Mouse (Mus musculus): Measurements from ENCODE around the gene Pwp2. TPM values are rescaled to one million over a fixed set of nuclear protein-coding genes. Genes with fewer than 3 reads are reported as not detected.

Pwp2 gene
- polyA plus RNA-seq, 1 experiment from 2014 or later = 5.8 TPM

GRCm38 (mm10) chr10:78134400-78134799 lies 50.5 kb downstream of the Pwp2 start:
- Histone ChIP-seq H3K36me3 (ENCODE audit: insufficient read depth, low read length) (no peaks in the 10 kb centered on the region), H3K27me3 (replicated peaks; ENCODE audit: insufficient read depth, low read length) (no peaks in the 10 kb centered on the region), H3K4me2 (replicated peaks; ENCODE audit: low read depth, low read length) (no peak overlapping the region), H3K4me3 (ENCODE audit: low read depth, low read length) (no peak overlapping the region), H3K9me3 (ENCODE audit: low read length) (no peaks in the 10 kb centered on the region), H3K4me1 (ENCODE audit: insufficient read depth, low read depth, low read length) (peaks cover 7% of the 10 kb centered on the region; the same call in 1 of the 2 replicates), H3K9ac (replicated peaks; ENCODE audit: low read depth) (no peak overlapping the region), H3K27ac (ENCODE audit: low read length) (0 out of 2 replicates have a peak overlapping the region, but pooled peaks have one; percentile 15)
- no peak for DNase-seq (ENCODE audit: low spot score)
- no peak for ATAC-seq
- TF ChIP-seq CTCF (IDR thresholded peaks at IDR 0.05) (no peak), EP300 (IDR thresholded peaks at IDR 0.05) (no peak)
- WGBS = 58% methylated on average over 4 of the region's 4 CpGs

- 70% methylated on average over 4 of the region's 4 CpGs for WGBS
- H3K9ac ChIP-seq (replicated peaks; ENCODE audit: low read depth) = no peak overlapping the region
- DNase-seq (ENCODE audit: low spot score) (no peak), ATAC-seq (no peak)
- H3K36me3 ChIP-seq (ENCODE audit: insufficient read depth, low read length) = no peaks in the 10 kb centered on the region
- no peaks in the 10 kb centered on the region for H3K27me3 ChIP-seq (replicated peaks; ENCODE audit: insufficient read depth, low read length)
- no peak overlapping the region for H3K4me3 ChIP-seq (ENCODE audit: low read depth, low read length)
- no peak for TF ChIP-seq CTCF (IDR thresholded peaks at IDR 0.05)
- no peak for TF ChIP-seq EP300 (IDR thresholded peaks at IDR 0.05)
- H3K4me1 ChIP-seq (ENCODE audit: insufficient read depth, low read depth, low read length) = peaks cover 6% of the 10 kb centered on the region; the same call in 1 of the 2 replicates
- H3K9me3 ChIP-seq (ENCODE audit: low read length) = no peaks in the 10 kb centered on the region
- no peak overlapping the region for H3K4me2 ChIP-seq (replicated peaks; ENCODE audit: low read depth, low read length)
- no peak overlapping the region for H3K27ac ChIP-seq (ENCODE audit: low read length)
Observed at GRCm38 (mm10) chr10:78129998-78130397, 55.0 kb downstream of the Pwp2 start.

GRCm38 (mm10) chr10:78129423-78129822 lies 55.5 kb downstream of the Pwp2 start:
- DNase-seq (ENCODE audit: low spot score) (no peak), ATAC-seq (no peak; the same call in 1 of the 2 replicates)
- Histone ChIP-seq H3K9ac (replicated peaks; ENCODE audit: low read depth) (no peak overlapping the region), H3K4me1 (ENCODE audit: insufficient read depth, low read depth, low read length) (no peaks in the 10 kb centered on the region; the same call in 1 of the 2 replicates), H3K4me3 (ENCODE audit: low read depth, low read length) (no peak overlapping the region), H3K9me3 (ENCODE audit: low read length) (no peaks in the 10 kb centered on the region), H3K27me3 (replicated peaks; ENCODE audit: insufficient read depth, low read length) (no peaks in the 10 kb centered on the region), H3K36me3 (ENCODE audit: insufficient read depth, low read length) (no peaks in the 10 kb centered on the region), H3K4me2 (replicated peaks; ENCODE audit: low read depth, low read length) (no peak overlapping the region), H3K27ac (ENCODE audit: low read length) (no peak overlapping the region)
- TF ChIP-seq EP300 (IDR thresholded peaks at IDR 0.05) (no peak), CTCF (IDR thresholded peaks at IDR 0.05) (no peak)
- 38% methylated on average over 11 of the region's 11 CpGs for whole genome bisulfite sequencing

GRCm38 (mm10) chr10:78128647-78129046 lies 56.3 kb downstream of the Pwp2 start:
- DNase-seq (ENCODE audit: low spot score) (no peak), ATAC-seq (no peak)
- H3K4me3 ChIP-seq (ENCODE audit: low read depth, low read length) = no peak overlapping the region
- no peaks in the 10 kb centered on the region for H3K36me3 ChIP-seq (ENCODE audit: insufficient read depth, low read length)
- WGBS = 88% methylated on average over 2 of the region's 2 CpGs
- H3K9ac ChIP-seq (replicated peaks; ENCODE audit: low read depth) = no peak overlapping the region
- no peaks in the 10 kb centered on the region for H3K4me1 ChIP-seq (ENCODE audit: insufficient read depth, low read depth, low read length)
- no peaks in the 10 kb centered on the region for H3K9me3 ChIP-seq (ENCODE audit: low read length)
- H3K27me3 ChIP-seq (replicated peaks; ENCODE audit: insufficient read depth, low read length) = no peaks in the 10 kb centered on the region
- H3K27ac ChIP-seq (ENCODE audit: low read length) = no peak overlapping the region
- TF ChIP-seq CTCF (IDR thresholded peaks at IDR 0.05) (no peak), EP300 (IDR thresholded peaks at IDR 0.05) (no peak)
- no peak overlapping the region for H3K4me2 ChIP-seq (replicated peaks; ENCODE audit: low read depth, low read length)

GRCm38 (mm10) chr10:78127931-78128330 lies 57.0 kb downstream of the Pwp2 start:
- H3K9ac ChIP-seq (replicated peaks; ENCODE audit: low read depth) = no peak overlapping the region
- no peaks in the 10 kb centered on the region for H3K9me3 ChIP-seq (ENCODE audit: low read length)
- no peaks in the 10 kb centered on the region for H3K4me1 ChIP-seq (ENCODE audit: insufficient read depth, low read depth, low read length)
- no peak for DNase-seq (ENCODE audit: low spot score)
- no peaks in the 10 kb centered on the region for H3K36me3 ChIP-seq (ENCODE audit: insufficient read depth, low read length)
- H3K27ac ChIP-seq (ENCODE audit: low read length) = no peak overlapping the region
- TF ChIP-seq CTCF (IDR thresholded peaks at IDR 0.05) = no peak
- no peak overlapping the region for H3K4me2 ChIP-seq (replicated peaks; ENCODE audit: low read depth, low read length)
- WGBS = 60% methylated on average over 1 of the region's 1 CpGs
- no peak overlapping the region for H3K4me3 ChIP-seq (ENCODE audit: low read depth, low read length)
- H3K27me3 ChIP-seq (replicated peaks; ENCODE audit: insufficient read depth, low read length) = no peaks in the 10 kb centered on the region
- ATAC-seq = no peak

GRCm38 (mm10) chr10:78127046-78127870 lies 57.7 kb downstream of the Pwp2 start:
- TF ChIP-seq EP300 (IDR thresholded peaks at IDR 0.05) (no peak), CTCF (IDR thresholded peaks at IDR 0.05) (no peak)
- DNase-seq (ENCODE audit: low spot score) (no peak), ATAC-seq (peak; percentile 63)
- H3K4me2 ChIP-seq (replicated peaks; ENCODE audit: low read depth, low read length) = no peak overlapping the region
- no peaks in the 10 kb centered on the region for H3K9me3 ChIP-seq (ENCODE audit: low read length)
- 66% methylated on average over 9 of the region's 9 CpGs for WGBS
- no peaks in the 10 kb centered on the region for H3K4me1 ChIP-seq (ENCODE audit: insufficient read depth, low read depth, low read length)
- no peak overlapping the region for H3K4me3 ChIP-seq (ENCODE audit: low read depth, low read length)
- H3K9ac ChIP-seq (replicated peaks; ENCODE audit: low read depth) = no peak overlapping the region
- H3K36me3 ChIP-seq (ENCODE audit: insufficient read depth, low read length) = no peaks in the 10 kb centered on the region
- H3K27me3 ChIP-seq (replicated peaks; ENCODE audit: insufficient read depth, low read length) = no peaks in the 10 kb centered on the region
- H3K27ac ChIP-seq (ENCODE audit: low read length) = no peak overlapping the region

Measured in lung, postnatal 0 days (tissue).